20 mouse cellular contexts compared by ENCODE assay signal in genomic region chr9:74324925-74325295, GRCm38 (mm10).
A peak's percentile ranks its signal among the peaks of the same experiment; 100 is the strongest.
DNase-seq lines count a peak whose midpoint lies in the region; ATAC-seq and TF ChIP-seq lines count a peak whose summit lies in the region.
"Had no signal": no experiment of that assay in that cellular context is flagged by ENCODE, and none has a peak within 500 bp of the region (broad histone marks: within the 10 kb centered on the region; RNA-seq: fewer than 3 reads in every experiment).

No protein-coding gene starts in this region.

- ATAC-seq in liver, embryonic 16.5 days (ENCODE audit: low read depth) = no peak

- TF ChIP-seq CTCF in liver, adult 2 months (IDR thresholded peaks at IDR 0.05; ENCODE audit: low read depth, low read length) = no peak

- peaks cover 33% of the 10 kb centered on the region for H3K4me1 ChIP-seq in liver, adult 2 months (ENCODE audit: control insufficient read depth, insufficient read depth, low read length)
- H3K4me1 ChIP-seq in liver, embryonic 16.5 days (ENCODE audit: control insufficient read depth, low read depth, low read length) = no peaks in the 10 kb centered on the region
- H3K4me1 ChIP-seq: embryonic facial prominence, embryonic 15.5 days; hindbrain, embryonic 10.5 days had no signal

- WGBS in liver, adult 2 months = 28% methylated on average over 3 of the region's 3 CpGs
- WGBS in liver, embryonic 16.5 days (ENCODE audit: insufficient replicate concordance) = 56% methylated on average over 3 of the region's 3 CpGs

- H3K27me3 ChIP-seq in liver, adult 2 months (ENCODE audit: control insufficient read depth, insufficient read depth, low read length) = no peaks in the 10 kb centered on the region
- H3K27me3 ChIP-seq in liver, embryonic 16.5 days (ENCODE audit: control insufficient read depth, insufficient read depth, low read depth, low read length) = no peaks in the 10 kb centered on the region
- H3K27me3 ChIP-seq: embryonic facial prominence, embryonic 15.5 days; heart, embryonic 12.5 days had no signal

- no peak overlapping the region for H3K4me2 ChIP-seq in liver, embryonic 16.5 days (ENCODE audit: low read depth, low read length)
- H3K4me2 ChIP-seq: embryonic facial prominence, embryonic 15.5 days; heart, embryonic 12.5 days; hindbrain, embryonic 14.5 days had no signal

- no peak overlapping the region for H3K4me3 ChIP-seq in liver, adult 2 months (ENCODE audit: insufficient read depth, low read depth, low read length)
- H3K4me3 ChIP-seq in liver, embryonic 16.5 days (ENCODE audit: low read depth, low read length) = no peak overlapping the region
- H3K4me3 ChIP-seq: embryonic facial prominence, embryonic 15.5 days; erythroblast, embryonic 14.5 days; forebrain, embryonic 10.5 days; gastrocnemius, adult 2 months; heart, embryonic 12.5 days; hindbrain, embryonic 10.5 days had no signal

- TF ChIP-seq POLR2A in liver, adult 2 months (IDR thresholded peaks at IDR 0.05; ENCODE audit: extremely low read depth, insufficient read depth, low read length) = no peak

- H3K9ac ChIP-seq in liver, adult 2 months (ENCODE audit: low read depth, low read length) = peak overlapping the region; percentile 53; the same call in 1 of the 2 replicates
- no peak overlapping the region for H3K9ac ChIP-seq in liver, embryonic 16.5 days (ENCODE audit: low read depth, low read length)
- H3K9ac ChIP-seq: embryonic facial prominence, embryonic 15.5 days; heart, embryonic 12.5 days; hindbrain, embryonic 14.5 days had no signal

- H3K9me3 ChIP-seq in liver, embryonic 16.5 days (replicated peaks; ENCODE audit: control insufficient read depth, low read length) = no peaks in the 10 kb centered on the region
- H3K9me3 ChIP-seq: embryonic facial prominence, embryonic 15.5 days; forebrain, embryonic 10.5 days; heart, embryonic 12.5 days; hindbrain, embryonic 10.5 days had no signal

- no peaks in the 10 kb centered on the region for H3K36me3 ChIP-seq in liver, adult 2 months (ENCODE audit: control insufficient read depth, insufficient read depth, low read length)
- no peaks in the 10 kb centered on the region for H3K36me3 ChIP-seq in liver, embryonic 16.5 days (ENCODE audit: control insufficient read depth, insufficient read depth)
- H3K36me3 ChIP-seq: embryonic facial prominence, embryonic 15.5 days; forebrain, embryonic 10.5 days; heart, embryonic 12.5 days; hindbrain, embryonic 10.5 days had no signal

- peak; percentile 89 for DNase-seq in liver, adult 2 months (ENCODE audit: extremely low read depth, low read depth, low spot score)
- DNase-seq in liver = no peak
- DNase-seq in retina, postnatal 1 day = peak; percentile 54
- DNase-seq in retina, embryonic 14.5 days (ENCODE audit: low spot score) = no peak
- DNase-seq in neural tube, embryonic 10.5 days (ENCODE audit: extremely low spot score, low spot score) = no peak
- DNase-seq: adrenal gland, adult 8-10 months; adrenal gland, postnatal 36 days; cerebellum, adult 11 months; cerebellum, adult 8-10 months; cerebellum, postnatal 14 days; embryo, embryonic 11 days; gastrocnemius, adult 2 months; gastrocnemius, postnatal 25 days had no signal

- no peaks in the 10 kb centered on the region for H3K79me2 ChIP-seq in liver, adult 2 months (ENCODE audit: control insufficient read depth, insufficient read depth, low read length)

- peak overlapping the region; percentile 36 for H3K27ac ChIP-seq in liver, adult 2 months (replicated peaks; ENCODE audit: insufficient read depth, low read depth, low read length)
- peak overlapping the region; percentile 79 for H3K27ac ChIP-seq in liver, embryonic 16.5 days (ENCODE audit: low read length)
- H3K27ac ChIP-seq: embryonic facial prominence, embryonic 15.5 days; forebrain, embryonic 10.5 days; gastrocnemius, adult 2 months; hindbrain, embryonic 10.5 days; hindbrain, embryonic 14.5 days had no signal

Comparison
In these comparisons a context has a peak if more than half of its experiments do, and no peak if none do; other contexts are left out.
1. DNase-seq: peak in liver, adult 2 months (single experiment) and retina, postnatal 1 day (single experiment); none in liver (single experiment), retina, embryonic 14.5 days (single experiment) and neural tube, embryonic 10.5 days (single experiment).